In genomic region chr3:148683181-148683580, GRCm38 (mm10) we compare ENCODE assay signal across 16 mouse cellular contexts.
DNase-seq lines count a peak whose midpoint lies in the region; ATAC-seq and TF ChIP-seq lines count a peak whose summit lies in the region.
"Had no signal": no experiment of that assay in that cellular context is flagged by ENCODE, and none has a peak within 500 bp of the region (broad histone marks: within the 10 kb centered on the region; RNA-seq: fewer than 3 reads in every experiment).

No protein-coding gene starts in this region.

- H3K9ac ChIP-seq in liver, adult 2 months (ENCODE audit: low read depth, low read length) = no peak overlapping the region
- H3K9ac ChIP-seq in liver, embryonic 11.5 days (ENCODE audit: low read depth, low read length) = no peak overlapping the region
- no peak overlapping the region for H3K9ac ChIP-seq in midbrain, postnatal 0 days (replicated peaks; ENCODE audit: low read length, poor library complexity, severe bottlenecking)
- H3K9ac ChIP-seq: liver, embryonic 13.5 days; midbrain, embryonic 12.5 days had no signal

- no peaks in the 10 kb centered on the region for H3K27me3 ChIP-seq in liver, adult 2 months (ENCODE audit: control insufficient read depth, insufficient read depth, low read length)
- no peaks in the 10 kb centered on the region for H3K27me3 ChIP-seq in liver, embryonic 11.5 days (replicated peaks; ENCODE audit: control insufficient read depth, insufficient read depth, low read length)
- no peaks in the 10 kb centered on the region for H3K27me3 ChIP-seq in midbrain, postnatal 0 days (ENCODE audit: insufficient read depth, low read length)
- H3K27me3 ChIP-seq in midbrain, embryonic 10.5 days (ENCODE audit: low read depth, poor library complexity, severe bottlenecking) = no peaks in the 10 kb centered on the region
- H3K27me3 ChIP-seq: liver, embryonic 13.5 days; midbrain, embryonic 12.5 days had no signal

- no peak for ATAC-seq in liver, embryonic 11.5 days (replicated peaks; ENCODE audit: low FRiP score)
- ATAC-seq in midbrain, postnatal 0 days (ENCODE audit: low FRiP score) = no peak
- no peak for ATAC-seq in megakaryocyte, adult 5-6 weeks (ENCODE audit: poor library complexity, severe bottlenecking)

- intact Hi-C loops in heart, postnatal 14 days (cut with DNase I) = no loop called here

- H3K79me2 ChIP-seq in liver, adult 2 months (ENCODE audit: control insufficient read depth, insufficient read depth, low read length) = no peaks in the 10 kb centered on the region

- no peak for TF ChIP-seq POLR2A in liver, adult 2 months (IDR thresholded peaks at IDR 0.05; ENCODE audit: extremely low read depth, insufficient read depth, low read length)

- H3K4me3 ChIP-seq in liver, adult 2 months (ENCODE audit: insufficient read depth, low read depth, low read length) = no peak overlapping the region
- no peak overlapping the region for H3K4me3 ChIP-seq in liver, embryonic 11.5 days (ENCODE audit: low read depth, low read length)
- H3K4me3 ChIP-seq in midbrain, postnatal 0 days (ENCODE audit: low read depth, low read length) = no peak overlapping the region
- no peak overlapping the region for H3K4me3 ChIP-seq in midbrain, embryonic 10.5 days
- H3K4me3 ChIP-seq: liver, embryonic 13.5 days; midbrain, embryonic 12.5 days had no signal

- peak; percentile 24 for DNase-seq in heart, adult 8-10 months (ENCODE audit: low spot score)
- DNase-seq in heart, postnatal 14 days = no peak
- peak; percentile 98 for DNase-seq in liver, adult 2 months (ENCODE audit: extremely low read depth, low read depth, low spot score)
- DNase-seq in liver, embryonic 11.5 days (ENCODE audit: low spot score) = no peak
- peak; percentile 48 for DNase-seq in midbrain, postnatal 0 days (ENCODE audit: low spot score)
- DNase-seq in midbrain, embryonic 10.5 days (ENCODE audit: low spot score) = no peak
- peak; percentile 25 for DNase-seq in lung, postnatal 25 days (ENCODE audit: low spot score)
- DNase-seq: adrenal gland, postnatal 36 days; gastrocnemius, postnatal 14 days; kidney, adult 18-20 months; layer of hippocampus, postnatal 36 days; liver, embryonic 13.5 days; right cerebral cortex, adult 18-20 months; thymus, postnatal 4 days had no signal

- H3K9me3 ChIP-seq in liver, embryonic 11.5 days (ENCODE audit: control insufficient read depth, low read length) = no peaks in the 10 kb centered on the region
- no peaks in the 10 kb centered on the region for H3K9me3 ChIP-seq in midbrain, postnatal 0 days (ENCODE audit: low read length)
- no peaks in the 10 kb centered on the region for H3K9me3 ChIP-seq in midbrain, embryonic 10.5 days (replicated peaks)
- H3K9me3 ChIP-seq: liver, embryonic 13.5 days; midbrain, embryonic 12.5 days had no signal

- TF ChIP-seq CTCF in liver, adult 2 months (IDR thresholded peaks at IDR 0.05; ENCODE audit: low read depth, low read length) = no peak
- no peak for TF ChIP-seq CTCF in midbrain, postnatal 0 days (IDR thresholded peaks at IDR 0.05)

- no peak overlapping the region for H3K4me2 ChIP-seq in liver, embryonic 11.5 days
- H3K4me2 ChIP-seq in midbrain, postnatal 0 days (ENCODE audit: low read depth, low read length, poor library complexity, severe bottlenecking) = no peak overlapping the region
- H3K4me2 ChIP-seq: liver, embryonic 13.5 days; midbrain, embryonic 12.5 days had no signal

- H3K27ac ChIP-seq in liver, adult 2 months (replicated peaks; ENCODE audit: insufficient read depth, low read depth, low read length) = no peak overlapping the region
- H3K27ac ChIP-seq in liver, embryonic 11.5 days (ENCODE audit: low read depth, low read length) = no peak overlapping the region
- no peak overlapping the region for H3K27ac ChIP-seq in midbrain, postnatal 0 days (ENCODE audit: low read depth, low read length)
- no peak overlapping the region for H3K27ac ChIP-seq in midbrain, embryonic 10.5 days (replicated peaks)
- H3K27ac ChIP-seq: liver, embryonic 13.5 days; midbrain, embryonic 12.5 days had no signal

- H3K4me1 ChIP-seq in liver, adult 2 months (ENCODE audit: control insufficient read depth, insufficient read depth, low read length) = peaks cover 27% of the 10 kb centered on the region
- H3K4me1 ChIP-seq in liver, embryonic 11.5 days (replicated peaks; ENCODE audit: control insufficient read depth, insufficient read depth, low read length) = no peaks in the 10 kb centered on the region
- H3K4me1 ChIP-seq in midbrain, postnatal 0 days (ENCODE audit: insufficient read depth, low read length) = no peaks in the 10 kb centered on the region
- no peaks in the 10 kb centered on the region for H3K4me1 ChIP-seq in midbrain, embryonic 10.5 days
- H3K4me1 ChIP-seq: liver, embryonic 13.5 days; midbrain, embryonic 12.5 days had no signal

- H3K36me3 ChIP-seq in liver, adult 2 months (ENCODE audit: control insufficient read depth, insufficient read depth, low read length) = no peaks in the 10 kb centered on the region
- H3K36me3 ChIP-seq in liver, embryonic 11.5 days (ENCODE audit: control insufficient read depth, insufficient read depth, low read length) = no peaks in the 10 kb centered on the region
- no peaks in the 10 kb centered on the region for H3K36me3 ChIP-seq in midbrain, postnatal 0 days (ENCODE audit: insufficient read depth, low read length)
- no peaks in the 10 kb centered on the region for H3K36me3 ChIP-seq in midbrain, embryonic 10.5 days
- H3K36me3 ChIP-seq: liver, embryonic 13.5 days; midbrain, embryonic 12.5 days had no signal

Comparison
In these comparisons a context has a peak if more than half of its experiments do, and no peak if none do; other contexts are left out.
1. DNase-seq: peak in heart, adult 8-10 months (single experiment), liver, adult 2 months (single experiment), midbrain, postnatal 0 days (single experiment) and lung, postnatal 25 days (single experiment); none in heart, postnatal 14 days (0 of 2), liver, embryonic 11.5 days (single experiment) and midbrain, embryonic 10.5 days (single experiment).